Mouse (Mus musculus): ENCODE measurements around the gene Cmtm2a. TPM values are rescaled to one million over a fixed set of nuclear protein-coding genes. Genes with fewer than 3 reads are reported as not detected.
"Not testable (repeated sequence)": the region's sequence is repeated elsewhere in the genome, so short reads cannot be mapped to it uniquely, and the experiment has no call there.

Cmtm2a gene
- not detected for total RNA-seq (2021)
- 0.10 and 0.32 TPM in 2 replicates for polyA plus RNA-seq (2012; rRNA removed)
- long read RNA-seq: 0 reads

DNA sequence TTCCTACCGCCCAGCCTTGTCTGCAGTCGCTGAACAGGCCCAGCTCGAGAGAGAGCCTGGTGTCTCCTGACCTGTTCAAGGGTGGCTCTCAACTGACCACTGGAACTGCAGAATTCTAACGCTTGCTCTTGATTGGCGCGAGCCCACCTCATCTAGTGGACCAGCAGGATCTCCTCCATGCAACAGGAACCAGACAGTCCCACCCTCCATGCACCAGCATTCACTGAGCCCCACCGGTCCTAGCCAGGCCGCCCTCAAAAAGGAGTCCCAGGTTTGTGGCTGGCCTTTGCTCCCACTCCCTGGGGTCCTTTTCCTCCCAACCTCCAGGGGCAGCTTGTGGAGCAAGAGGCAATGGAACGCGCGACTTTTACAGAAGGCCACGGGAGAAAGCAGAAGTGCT lies at the start of gene Cmtm2a:
Gene Cmtm2a (minus strand): TSS at position 101 of the 400 bp plus-strand sequence.
- intact Hi-C loops (cut with DNase I): loop anchor here (1.0 kb wide), 1 partner anchor 28 kb away; the partner anchor contains the start of gene Gm11020

DNA sequence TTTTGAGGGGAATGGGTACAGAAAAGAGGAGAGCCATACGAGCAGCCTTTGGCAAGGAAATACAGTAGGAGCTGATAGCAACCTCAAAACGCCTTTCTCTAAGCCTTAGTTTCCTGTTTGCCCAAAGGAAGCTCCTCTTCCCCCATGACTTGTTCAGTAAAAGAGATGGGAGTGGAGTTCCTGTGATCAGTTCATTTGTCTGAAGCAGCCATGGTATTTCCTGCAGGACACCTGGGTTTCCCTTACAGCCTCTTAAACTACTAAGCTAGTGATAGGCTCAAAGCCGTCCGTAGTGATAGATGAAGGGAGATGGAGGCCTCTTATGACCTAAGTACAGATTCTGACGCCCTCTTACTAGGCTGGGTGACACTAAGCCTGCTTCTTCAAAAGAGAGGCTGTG lies 49.4 kb upstream of the Cmtm2a start:
- H3K4me3 ChIP-seq: no peak overlapping the region
- intact Hi-C loops (cut with DNase I): loop anchor here (5.0 kb wide), 2 partner anchors 190 to 195 kb away; partner anchors contain the start of genes Car7 and Nae1
- peaks cover 2% of the 10 kb centered on the region; the same call in 1 of the 2 replicates for H3K4me1 ChIP-seq (ENCODE audit: control insufficient read depth, insufficient read depth, low read length)
- no peak for DNase-seq
- H3K79me2 ChIP-seq (replicated peaks; ENCODE audit: control insufficient read depth, insufficient read depth, low read length): no peaks in the 10 kb centered on the region
- peak overlapping the region; percentile 9; the same call in 1 of the 2 replicates for H3K27ac ChIP-seq
- H3K36me3 ChIP-seq (ENCODE audit: control insufficient read depth, insufficient read depth, low read length): no peaks in the 10 kb centered on the region
- H3K27me3 ChIP-seq (ENCODE audit: control insufficient read depth, insufficient read depth, low read length): no peaks in the 10 kb centered on the region
- no peak for TF ChIP-seq POLR2A (IDR thresholded peaks at IDR 0.05; ENCODE audit: insufficient read depth, low read depth, low read length)
- TF ChIP-seq CTCF (IDR thresholded peaks at IDR 0.05): no peak
- no peak for TF ChIP-seq EP300 (IDR thresholded peaks at IDR 0.05; ENCODE audit: insufficient read depth, low read depth, low read length)
- no peak overlapping the region for H3K9ac ChIP-seq (ENCODE audit: low read depth, low read length)
- WGBS: 45% methylated on average over 5 of the region's 5 CpGs

More for the DNA sequence above, at the start of gene Cmtm2a:
- WGBS: 82% methylated on average over 12 of the region's 12 CpGs
- DNase-seq; H3K4me3 ChIP-seq; H3K27ac ChIP-seq; H3K4me1 ChIP-seq (ENCODE audit: control insufficient read depth, insufficient read depth, low read length); H3K9ac ChIP-seq (ENCODE audit: low read depth, low read length); H3K27me3 ChIP-seq (ENCODE audit: control insufficient read depth, insufficient read depth, low read length); H3K36me3 ChIP-seq (ENCODE audit: control insufficient read depth, insufficient read depth, low read length); H3K79me2 ChIP-seq (replicated peaks; ENCODE audit: control insufficient read depth, insufficient read depth, low read length): not testable (repeated sequence)

GRCm38 (mm10) chr8:104341678-104342077 lies 48.7 kb upstream of the Cmtm2a start:
- Histone ChIP-seq H3K27ac (peak overlapping the region; percentile 97), H3K79me2 (replicated peaks; ENCODE audit: control insufficient read depth, insufficient read depth, low read length) (no peaks in the 10 kb centered on the region), H3K4me3 (peak overlapping the region; percentile 77; the same call in 1 of the 2 replicates), H3K36me3 (ENCODE audit: control insufficient read depth, insufficient read depth, low read length) (no peaks in the 10 kb centered on the region), H3K4me1 (ENCODE audit: control insufficient read depth, insufficient read depth, low read length) (peaks cover 2% of the 10 kb centered on the region; the same call in 1 of the 2 replicates), H3K27me3 (ENCODE audit: control insufficient read depth, insufficient read depth, low read length) (no peaks in the 10 kb centered on the region), H3K9ac (ENCODE audit: low read depth, low read length) (peak overlapping the region; percentile 76; the same call in 1 of the 2 replicates)
- DNase-seq: no peak
- intact Hi-C loops (cut with DNase I): loop anchor here (1.0 to 5.0 kb wide), 3 partner anchors 93 to 194 kb away; partner anchors contain the start of genes Car7, Nae1 and Tk2
- WGBS: 43% methylated on average over 6 of the region's 6 CpGs
- TF ChIP-seq EP300 (IDR thresholded peaks at IDR 0.05; ENCODE audit: insufficient read depth, low read depth, low read length): no peak
- TF ChIP-seq POLR2A (IDR thresholded peaks at IDR 0.05; ENCODE audit: insufficient read depth, low read depth, low read length): no peak
- no peak for TF ChIP-seq CTCF (IDR thresholded peaks at IDR 0.05)

- no peaks in the 10 kb centered on the region for H3K27me3 ChIP-seq (ENCODE audit: control insufficient read depth, insufficient read depth, low read length)
- peak overlapping the region; percentile 97 for H3K27ac ChIP-seq
- H3K36me3 ChIP-seq (ENCODE audit: control insufficient read depth, insufficient read depth, low read length): no peaks in the 10 kb centered on the region
- no peaks in the 10 kb centered on the region for H3K79me2 ChIP-seq (replicated peaks; ENCODE audit: control insufficient read depth, insufficient read depth, low read length)
- TF ChIP-seq CTCF (IDR thresholded peaks at IDR 0.05) (no peak), EP300 (IDR thresholded peaks at IDR 0.05; ENCODE audit: insufficient read depth, low read depth, low read length) (peak; percentile 69; the same call in 1 of the 2 replicates), POLR2A (IDR thresholded peaks at IDR 0.05; ENCODE audit: insufficient read depth, low read depth, low read length) (peak; percentile 69)
- peak overlapping the region; percentile 76 for H3K9ac ChIP-seq (ENCODE audit: low read depth, low read length)
- 5% methylated on average over 24 of the region's 24 CpGs for WGBS
- peak; percentile 82 to 84 for DNase-seq
- peaks cover 2% of the 10 kb centered on the region; the same call in 1 of the 2 replicates for H3K4me1 ChIP-seq (ENCODE audit: control insufficient read depth, insufficient read depth, low read length)
- peak overlapping the region; percentile 77 for H3K4me3 ChIP-seq
- intact Hi-C loops (cut with DNase I): loop anchor here (1.0 to 5.0 kb wide), 3 partner anchors 93 to 194 kb away; partner anchors contain the start of genes Car7, Nae1 and Tk2
Measured at GRCm38 (mm10) chr8:104341106-104341561, 48.2 kb upstream of the Cmtm2a start.

DNA sequence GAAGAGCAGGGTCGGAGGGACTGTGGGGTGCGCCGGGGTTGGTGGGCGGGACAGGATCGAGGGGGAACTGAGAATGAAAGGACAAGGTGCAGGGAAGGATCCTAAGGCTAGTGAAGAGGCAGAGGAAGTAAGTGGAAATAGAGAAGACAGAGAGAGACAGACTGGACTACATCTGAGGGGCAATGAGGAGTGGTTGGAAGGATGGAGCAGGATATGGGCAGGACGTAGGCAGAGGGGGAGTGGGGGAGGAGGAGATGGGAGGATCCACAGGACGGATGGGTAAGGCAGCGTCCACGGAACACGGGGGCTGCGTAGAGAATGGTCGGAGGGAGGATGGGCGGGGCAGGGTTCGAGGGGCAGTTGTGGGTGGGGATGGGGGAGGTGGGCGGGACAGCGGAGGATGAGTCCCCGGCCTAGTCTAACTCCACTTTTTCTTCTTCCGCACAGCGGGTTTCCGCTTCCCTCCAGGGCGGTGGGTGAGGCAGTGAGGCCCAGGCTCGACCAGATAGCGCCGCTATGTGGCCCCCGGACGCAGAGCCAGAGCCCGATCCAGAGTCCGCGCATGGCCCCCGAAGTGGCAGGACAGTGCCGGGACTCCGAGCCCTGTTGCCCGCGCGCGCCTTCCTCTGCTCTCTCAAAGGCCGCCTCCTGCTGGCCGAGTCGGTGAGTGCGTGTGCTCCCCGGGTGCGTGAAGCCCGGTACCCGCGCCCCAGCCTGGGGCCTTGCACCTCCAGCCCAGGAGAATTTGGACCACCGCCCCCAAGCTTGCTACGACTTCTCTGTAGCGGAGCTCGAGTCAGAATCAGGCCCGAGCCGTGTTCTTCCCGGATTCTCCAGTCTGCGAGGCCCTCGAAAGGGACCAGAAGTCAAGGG lies 47.5 kb upstream of the Cmtm2a start:
- Histone ChIP-seq H3K4me1 (ENCODE audit: control insufficient read depth, insufficient read depth, low read length) (peaks cover 2% of the 10 kb centered on the region; the same call in 1 of the 2 replicates), H3K4me3 (peak overlapping the region; percentile 77), H3K79me2 (replicated peaks; ENCODE audit: control insufficient read depth, insufficient read depth, low read length) (no peaks in the 10 kb centered on the region), H3K36me3 (ENCODE audit: control insufficient read depth, insufficient read depth, low read length) (no peaks in the 10 kb centered on the region), H3K27ac (peak overlapping the region; percentile 97), H3K9ac (ENCODE audit: low read depth, low read length) (peak overlapping the region; percentile 76), H3K27me3 (ENCODE audit: control insufficient read depth, insufficient read depth, low read length) (no peaks in the 10 kb centered on the region)
- WGBS: under 1% methylated on average over 48 of the region's 54 CpGs
- intact Hi-C loops (cut with DNase I): loop anchor here (1.0 to 5.0 kb wide), 4 partner anchors 27 to 193 kb away; partner anchors contain the start of genes Car7, Nae1 and Tk2
- DNase-seq: peak; percentile 85 to 87
- peak; percentile 70 for TF ChIP-seq POLR2A (IDR thresholded peaks at IDR 0.05; ENCODE audit: insufficient read depth, low read depth, low read length)
- peak; percentile 86 for TF ChIP-seq CTCF (IDR thresholded peaks at IDR 0.05)
- 0 out of 2 replicates have a peak, but pooled peaks have one; percentile 23 for TF ChIP-seq EP300 (IDR thresholded peaks at IDR 0.05; ENCODE audit: insufficient read depth, low read depth, low read length)
